Mouse (Mus musculus): ENCODE data around the gene Rexo1.
A peak's percentile ranks its signal among the peaks of the same experiment; 100 is the strongest.

Gene Rexo1

GRCm38 (mm10) chr10:80509412-80510272 is 51.7 kb downstream of the Rexo1 start:
- peak; percentile 58 for DNase-seq (ENCODE audit: extremely low spot score, low read depth, low spot score)

- no peak for DNase-seq (ENCODE audit: extremely low spot score, low read depth, low spot score)
These were observed 55.1 kb downstream of the Rexo1 start for GRCm38 (mm10) chr10:80506222-80506621.

GRCm38 (mm10) chr10:80504724-80505123 is 56.6 kb downstream of the Rexo1 start:
- DNase-seq (ENCODE audit: extremely low spot score, low read depth, low spot score) = no peak

GRCm38 (mm10) chr10:80503599-80504220 is 57.6 kb downstream of the Rexo1 start:
- DNase-seq (ENCODE audit: extremely low spot score, low read depth, low spot score) = no peak

GRCm38 (mm10) chr10:80502819-80503314 is 58.5 kb downstream of the Rexo1 start:
- no peak for DNase-seq (ENCODE audit: extremely low spot score, low read depth, low spot score)

GRCm38 (mm10) chr10:80502291-80502690 is 59.1 kb downstream of the Rexo1 start:
- no peak for DNase-seq (ENCODE audit: extremely low spot score, low read depth, low spot score)

- no peak for DNase-seq (ENCODE audit: extremely low spot score, low read depth, low spot score)
These were observed 64.9 kb downstream of the Rexo1 start for GRCm38 (mm10) chr10:80496421-80496820.

- no peak for DNase-seq (ENCODE audit: extremely low spot score, low read depth, low spot score)
These were observed 65.5 kb downstream of the Rexo1 start for GRCm38 (mm10) chr10:80495901-80496300.

- no peak for DNase-seq (ENCODE audit: extremely low spot score, low read depth, low spot score)
These were observed 66.6 kb downstream of the Rexo1 start, which contains the start of gene Onecut3 for GRCm38 (mm10) chr10:80494732-80495131. Gene Onecut3 (plus strand): TSS chr10:80494835.

All from hindlimb bud, embryonic 11.5 days (tissue).